Comparison of ENCODE assay signal across 27 mouse cellular contexts in the genomic region with DNA sequence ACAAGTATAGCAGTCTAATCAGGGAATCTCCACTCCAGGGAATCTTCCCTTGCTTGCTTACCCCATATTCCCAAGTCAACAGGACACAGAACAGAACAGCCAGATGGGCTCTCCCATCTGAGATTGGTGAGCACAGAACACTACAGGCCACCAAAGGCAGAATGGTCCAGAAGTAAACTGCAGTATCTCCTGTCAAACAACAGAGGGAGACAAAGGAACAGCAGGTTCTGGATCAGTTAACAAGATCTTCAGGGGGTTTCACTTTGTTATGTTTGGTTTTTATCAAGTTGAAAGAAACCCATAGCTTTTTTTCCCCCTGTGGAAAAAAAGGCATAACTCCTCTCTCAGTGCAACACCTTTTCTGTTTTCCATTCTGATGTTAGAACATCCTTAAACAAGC.
A peak's percentile ranks its signal among the peaks of the same experiment; 100 is the strongest.
DNase-seq lines count a peak whose midpoint lies in the region; ATAC-seq and TF ChIP-seq lines count a peak whose summit lies in the region.
"Had no signal": no experiment of that assay in that cellular context is flagged by ENCODE, and none has a peak within 500 bp of the region (broad histone marks: within the 10 kb centered on the region; RNA-seq: fewer than 3 reads in every experiment).

No protein-coding gene starts in this region.

- CTCF ChIA-PET in Patski (lab: Charles Lee), result no interaction called here

- no peak overlapping the region for H3K4me2 ChIP-seq in lung, postnatal 0 days (replicated peaks; ENCODE audit: low read depth, low read length)
- H3K4me2 ChIP-seq: embryonic facial prominence, embryonic 13.5 days; forebrain, embryonic 12.5 days; forebrain, embryonic 15.5 days; heart, embryonic 12.5 days; heart, embryonic 15.5 days; hindbrain, embryonic 13.5 days; intestine, embryonic 15.5 days had no signal

- POLR2A ChIA-PET in Patski (lab: Charles Lee), result no interaction called here

- DNase-seq in lung, postnatal 0 days (ENCODE audit: low spot score), result no peak
- no peak for DNase-seq in lung, postnatal 10 days
- peak; percentile 31 for DNase-seq in ES-CJ7 (ENCODE audit: low read depth, low spot score)
- no peak for DNase-seq in Patski (ENCODE audit: low read depth, low spot score)
- no peak for DNase-seq in ovary, postnatal 36 days (ENCODE audit: low spot score)
- DNase-seq in thymus, adult 2 months, result no peak
- DNase-seq: adrenal gland, postnatal 14 days; cerebellum, adult 11 months; cerebellum, adult 2 months; cerebellum, adult 9-11 months; cerebellum, postnatal 25 days; gastrocnemius, postnatal 25 days; heart, adult 18-20 months; heart, postnatal 10 days; heart, postnatal 36 days had no signal

- no peak for TF ChIP-seq EP300 in lung, postnatal 0 days (IDR thresholded peaks at IDR 0.05)

- peak; percentile 17; the same call in 1 of the 2 replicates for TF ChIP-seq CTCF in lung, postnatal 0 days (IDR thresholded peaks at IDR 0.05)
- peak; percentile 15 for TF ChIP-seq CTCF in Patski (IDR thresholded peaks at IDR 0.05)
- no peak for TF ChIP-seq CTCF in thymus, adult 2 months (IDR thresholded peaks at IDR 0.05; ENCODE audit: borderline replicate concordance, control insufficient read depth, extremely low read depth, insufficient read depth, low read length, poor library complexity)

- H3K27ac ChIP-seq in lung, postnatal 0 days (ENCODE audit: low read length), result no peak overlapping the region
- no peak overlapping the region for H3K27ac ChIP-seq in thymus, adult 2 months (ENCODE audit: control insufficient read depth, insufficient read depth, low read length)
- H3K27ac ChIP-seq: embryonic facial prominence, embryonic 10.5 days; embryonic facial prominence, embryonic 13.5 days; forebrain, embryonic 12.5 days; forebrain, embryonic 15.5 days; heart, embryonic 15.5 days; hindbrain, embryonic 10.5 days; hindbrain, embryonic 13.5 days; intestine, embryonic 15.5 days had no signal

- in situ Hi-C loops in Patski (cut with MboI; ENCODE audit: low pct_unique_long_range_greater_than_20kb), result no loop called here

- H3K4me1 ChIP-seq in lung, postnatal 0 days (ENCODE audit: insufficient read depth, low read depth, low read length), result no peaks in the 10 kb centered on the region
- no peaks in the 10 kb centered on the region for H3K4me1 ChIP-seq in thymus, adult 2 months (replicated peaks; ENCODE audit: control insufficient read depth, insufficient read depth, low read length)
- H3K4me1 ChIP-seq: embryonic facial prominence, embryonic 10.5 days; embryonic facial prominence, embryonic 13.5 days; forebrain, embryonic 12.5 days; forebrain, embryonic 15.5 days; heart, embryonic 12.5 days; heart, embryonic 15.5 days; hindbrain, embryonic 10.5 days; hindbrain, embryonic 13.5 days; intestine, embryonic 15.5 days had no signal

- no peak for TF ChIP-seq POLR2A in thymus, adult 2 months (IDR thresholded peaks at IDR 0.05; ENCODE audit: control insufficient read depth, extremely low read depth, insufficient read depth, low read length, poor library complexity)

- ATAC-seq in lung, postnatal 0 days, result no peak
- no peak for ATAC-seq in Patski
- ATAC-seq in monocyte, adult 5-6 weeks (replicated peaks; ENCODE audit: insufficient number of reproducible peaks, low FRiP score, low TSS enrichment, poor library complexity, severe bottlenecking), result no peak
- ATAC-seq: forebrain, embryonic 15.5 days; hindbrain, embryonic 16.5 days; intestine, embryonic 15.5 days had no signal

- H3K27me3 ChIP-seq in lung, postnatal 0 days (replicated peaks; ENCODE audit: insufficient read depth, low read length), result no peaks in the 10 kb centered on the region
- no peaks in the 10 kb centered on the region for H3K27me3 ChIP-seq in Patski
- no peaks in the 10 kb centered on the region for H3K27me3 ChIP-seq in thymus, adult 2 months (ENCODE audit: control insufficient read depth, insufficient read depth, low read length)
- H3K27me3 ChIP-seq: embryonic facial prominence, embryonic 13.5 days; forebrain, embryonic 12.5 days; forebrain, embryonic 15.5 days; heart, embryonic 12.5 days; heart, embryonic 15.5 days; hindbrain, embryonic 13.5 days; intestine, embryonic 15.5 days had no signal

- no peaks in the 10 kb centered on the region for H3K36me3 ChIP-seq in lung, postnatal 0 days (ENCODE audit: insufficient read depth, low read length)
- no peaks in the 10 kb centered on the region for H3K36me3 ChIP-seq in thymus, adult 2 months (ENCODE audit: control insufficient read depth, insufficient read depth, low read length)
- H3K36me3 ChIP-seq: embryonic facial prominence, embryonic 10.5 days; embryonic facial prominence, embryonic 13.5 days; forebrain, embryonic 12.5 days; forebrain, embryonic 15.5 days; heart, embryonic 12.5 days; heart, embryonic 15.5 days; hindbrain, embryonic 10.5 days; hindbrain, embryonic 13.5 days; intestine, embryonic 15.5 days had no signal

- H3K9me3 ChIP-seq in lung, postnatal 0 days (ENCODE audit: low read length), result no peaks in the 10 kb centered on the region
- H3K9me3 ChIP-seq: heart, embryonic 15.5 days; intestine, embryonic 15.5 days had no signal

- no peak overlapping the region for H3K9ac ChIP-seq in lung, postnatal 0 days (replicated peaks; ENCODE audit: low read depth)
- H3K9ac ChIP-seq: embryonic facial prominence, embryonic 13.5 days; forebrain, embryonic 12.5 days; forebrain, embryonic 15.5 days; heart, embryonic 12.5 days; heart, embryonic 15.5 days; hindbrain, embryonic 13.5 days; intestine, embryonic 15.5 days had no signal

- H3K4me3 ChIP-seq in lung, postnatal 0 days (ENCODE audit: low read depth, low read length), result no peak overlapping the region
- no peak overlapping the region for H3K4me3 ChIP-seq in thymus, adult 2 months (ENCODE audit: control insufficient read depth, insufficient read depth, low read length)
- H3K4me3 ChIP-seq: embryonic facial prominence, embryonic 10.5 days; embryonic facial prominence, embryonic 13.5 days; erythroblast, embryonic 14.5 days; forebrain, embryonic 12.5 days; forebrain, embryonic 15.5 days; heart, embryonic 12.5 days; heart, embryonic 15.5 days; hindbrain, embryonic 10.5 days; hindbrain, embryonic 13.5 days; intestine, embryonic 15.5 days had no signal
